Mouse (Mus musculus) midbrain, embryonic 16.5 days (tissue): ENCODE data around the gene Mlph. TPM values are rescaled to one million over a fixed set of nuclear protein-coding genes. Genes with fewer than 3 reads are reported as not detected.

Experiments used
- ATAC-seq: fragments of 200-750 bp; cut with Nextera tagmentation; 2 replicates; pipeline ENCODE4 v1.8.0; 2017; ENCODE audit warnings: moderate TSS enrichment
- H3K27ac ChIP-seq: fragments of 300-500 bp; sonication (generic); 2 replicates; pipeline ENCODE4 v1.5.1; 2014; ENCODE audit warnings: mild to moderate bottlenecking, low read length, mixed read lengths
- H3K27me3 ChIP-seq: fragments of 300-500 bp; sonication (generic); 2 replicates; pipeline ENCODE4 v1.6.1; 2014; ENCODE audit warnings: low read depth, low read length, mixed read lengths; ENCODE audit not compliant: control insufficient read depth, insufficient read depth
- H3K36me3 ChIP-seq: fragments of 300-500 bp; sonication (generic); 2 replicates; pipeline ENCODE4 v1.6.1; 2014; ENCODE audit warnings: mild to moderate bottlenecking, low read length, moderate library complexity, mixed read lengths; ENCODE audit not compliant: control insufficient read depth, insufficient read depth
- H3K4me1 ChIP-seq: fragments of 300-500 bp; sonication (generic); 2 replicates; pipeline ENCODE4 v1.6.1; 2014; ENCODE audit warnings: mild to moderate bottlenecking, low read length, mixed read lengths; ENCODE audit not compliant: control insufficient read depth, insufficient read depth
- H3K4me2 ChIP-seq: fragments of 300-500 bp; sonication (generic); 2 replicates; pipeline ENCODE4 v1.6.1; 2014; ENCODE audit warnings: mild to moderate bottlenecking, low read length, mixed read lengths
- H3K4me3 ChIP-seq: fragments of 300-500 bp; sonication (generic); 2 replicates; pipeline ENCODE4 v1.5.1; 2014; ENCODE audit warnings: low read depth, mild to moderate bottlenecking, low read length, moderate library complexity, mixed read lengths
- H3K9ac ChIP-seq: fragments of 300-500 bp; sonication (generic); 2 replicates; pipeline ENCODE4 v1.6.1; 2014; ENCODE audit warnings: low read depth, low read length, mixed read lengths
- H3K9me3 ChIP-seq: fragments of 300-500 bp; sonication (generic); replicated peaks from 2 replicates; pipeline ENCODE4 v1.6.1; 2014; ENCODE audit warnings: mild to moderate bottlenecking, low read length, mixed read lengths; ENCODE audit not compliant: control insufficient read depth, poor library complexity, severe bottlenecking
- WGBS: fragments of 180-500 bp; shearing (Covaris S2); extraction: QIAGEN DNeasy Blood & Tissue Kit; methylation state at CpG from one replicate; pipeline ENCODE4 v1.1.7; 2014; 5-methylcytosine and 5-hydroxymethylcytosine counted together
- polyA plus RNA-seq: library from polyadenylated mRNA; unstranded; fragments of >200 nt; fragmentation: Nextera tagmentation; extraction: Ambion mirVana; gene quantifications from 2 replicates; pipeline ENCODE4 v1.2.1, GENCODE M21; 2015

The Mlph gene
- polyA plus RNA-seq, 1 experiment from 2014 or later: 0.29 TPM

- no peak for ATAC-seq
- Histone ChIP-seq H3K4me2 (no peak overlapping the region), H3K4me1 (peaks cover 6% of the 10 kb centered on the region), H3K9me3 (no peaks in the 10 kb centered on the region), H3K36me3 (no peaks in the 10 kb centered on the region), H3K4me3 (no peak overlapping the region), H3K27me3 (peaks cover 6% of the 10 kb centered on the region), H3K27ac (no peak overlapping the region), H3K9ac (no peak overlapping the region)
- 81% methylated on average over 4 of the region's 4 CpGs for WGBS
Measured at GRCm38 (mm10) chr1:90926030-90926429, 11.1 kb downstream of the Mlph start.

- no peak for ATAC-seq
- H3K27ac ChIP-seq: no peak overlapping the region
- H3K36me3 ChIP-seq: no peaks in the 10 kb centered on the region
- no peak overlapping the region for H3K9ac ChIP-seq
- 61% methylated on average over 15 of the region's 15 CpGs for WGBS
- H3K4me2 ChIP-seq: no peak overlapping the region
- no peaks in the 10 kb centered on the region for H3K9me3 ChIP-seq
- peaks cover 6% of the 10 kb centered on the region for H3K27me3 ChIP-seq
- peaks cover 6% of the 10 kb centered on the region for H3K4me1 ChIP-seq
- no peak overlapping the region for H3K4me3 ChIP-seq
Measured at GRCm38 (mm10) chr1:90927308-90927707, 12.4 kb downstream of the Mlph start.

GRCm38 (mm10) chr1:90927929-90928574 is 13.2 kb downstream of the Mlph start:
- H3K27me3 ChIP-seq: peaks cover 6% of the 10 kb centered on the region
- 0 out of 2 replicates have a peak, but pooled peaks have one; percentile 45 for ATAC-seq
- H3K36me3 ChIP-seq: no peaks in the 10 kb centered on the region
- H3K9me3 ChIP-seq: no peaks in the 10 kb centered on the region
- peak overlapping the region; percentile 20; the same call in 1 of the 2 replicates for H3K4me3 ChIP-seq
- peaks cover 6% of the 10 kb centered on the region for H3K4me1 ChIP-seq
- H3K27ac ChIP-seq: no peak overlapping the region
- WGBS: 1% methylated on average over 23 of the region's 23 CpGs
- peak overlapping the region; percentile 30; the same call in 1 of the 2 replicates for H3K9ac ChIP-seq
- H3K4me2 ChIP-seq: peak overlapping the region; percentile 54

GRCm38 (mm10) chr1:90928575-90928934 is 13.7 kb downstream of the Mlph start:
- WGBS: 6% methylated on average over 6 of the region's 6 CpGs
- H3K4me2 ChIP-seq: peak overlapping the region; percentile 54
- peaks cover 6% of the 10 kb centered on the region for H3K4me1 ChIP-seq
- no peak overlapping the region; the same call in 1 of the 2 replicates for H3K4me3 ChIP-seq
- peaks cover 6% of the 10 kb centered on the region for H3K27me3 ChIP-seq
- H3K36me3 ChIP-seq: no peaks in the 10 kb centered on the region
- no peak overlapping the region for H3K27ac ChIP-seq
- no peak overlapping the region for H3K9ac ChIP-seq
- 0 out of 2 replicates have a peak, but pooled peaks have one; percentile 36 for ATAC-seq
- H3K9me3 ChIP-seq: no peaks in the 10 kb centered on the region

- peaks cover 4% of the 10 kb centered on the region for H3K27me3 ChIP-seq
- peaks cover 4% of the 10 kb centered on the region for H3K4me1 ChIP-seq
- no peaks in the 10 kb centered on the region for H3K36me3 ChIP-seq
- no peak overlapping the region for H3K4me3 ChIP-seq
- no peak for ATAC-seq
- H3K9me3 ChIP-seq: no peaks in the 10 kb centered on the region
- H3K4me2 ChIP-seq: no peak overlapping the region
- no peak overlapping the region for H3K9ac ChIP-seq
- 87% methylated on average over 5 of the region's 5 CpGs for WGBS
- H3K27ac ChIP-seq: no peak overlapping the region
Measured at GRCm38 (mm10) chr1:90933001-90933400, 18.1 kb downstream of the Mlph start.

- no peak overlapping the region for H3K4me3 ChIP-seq
- no peaks in the 10 kb centered on the region for H3K4me1 ChIP-seq
- no peak overlapping the region for H3K4me2 ChIP-seq
- no peaks in the 10 kb centered on the region for H3K27me3 ChIP-seq
- H3K9ac ChIP-seq: no peak overlapping the region
- no peak for ATAC-seq
- 56% methylated on average over 9 of the region's 9 CpGs for WGBS
- no peaks in the 10 kb centered on the region for H3K9me3 ChIP-seq
- no peak overlapping the region for H3K27ac ChIP-seq
- H3K36me3 ChIP-seq: no peaks in the 10 kb centered on the region
Measured at GRCm38 (mm10) chr1:90936990-90937389, 22.1 kb downstream of the Mlph start.

- Histone ChIP-seq H3K4me1 (no peaks in the 10 kb centered on the region), H3K36me3 (no peaks in the 10 kb centered on the region), H3K27me3 (no peaks in the 10 kb centered on the region), H3K27ac (no peak overlapping the region), H3K4me2 (no peak overlapping the region), H3K9ac (no peak overlapping the region), H3K4me3 (no peak overlapping the region), H3K9me3 (no peaks in the 10 kb centered on the region)
- WGBS: 81% methylated on average over 4 of the region's 4 CpGs
- no peak for ATAC-seq
Measured at GRCm38 (mm10) chr1:90939980-90940379, 25.1 kb downstream of the Mlph start.

- Histone ChIP-seq H3K9me3 (no peaks in the 10 kb centered on the region), H3K4me2 (no peak overlapping the region), H3K4me3 (no peak overlapping the region), H3K9ac (no peak overlapping the region), H3K27ac (no peak overlapping the region), H3K27me3 (no peaks in the 10 kb centered on the region), H3K36me3 (no peaks in the 10 kb centered on the region), H3K4me1 (no peaks in the 10 kb centered on the region)
- 58% methylated on average over 10 of the region's 10 CpGs for WGBS
- ATAC-seq: no peak
Measured at GRCm38 (mm10) chr1:90945171-90945570, 30.3 kb downstream of the Mlph start.

- H3K27ac ChIP-seq: no peak overlapping the region
- no peaks in the 10 kb centered on the region for H3K36me3 ChIP-seq
- no peaks in the 10 kb centered on the region for H3K4me1 ChIP-seq
- WGBS: 71% methylated on average over 2 of the region's 2 CpGs
- H3K9ac ChIP-seq: no peak overlapping the region
- ATAC-seq: no peak
- no peaks in the 10 kb centered on the region for H3K9me3 ChIP-seq
- no peak overlapping the region for H3K4me3 ChIP-seq
- H3K4me2 ChIP-seq: no peak overlapping the region
- H3K27me3 ChIP-seq: no peaks in the 10 kb centered on the region
Measured at GRCm38 (mm10) chr1:90947252-90947651, 32.4 kb downstream of the Mlph start.
